Mouse (Mus musculus) midbrain, postnatal 0 days (tissue): ENCODE measurements around the gene Cryge. TPM values are rescaled to one million over a fixed set of nuclear protein-coding genes. Genes with fewer than 3 reads are reported as not detected.
"Not testable (repeated sequence)": the region's sequence is repeated elsewhere in the genome, so short reads cannot be mapped to it uniquely, and the experiment has no call there.

ENCODE experiments used
- ATAC-seq: fragments of 200-750 bp; cut with Nextera tagmentation; 2 replicates; pipeline ENCODE4 v1.8.0; 2017; ENCODE audit warnings: moderate number of reproducible peaks, mild to moderate bottlenecking, moderate TSS enrichment, moderate library complexity; ENCODE audit not compliant: low FRiP score
- DNase-seq: peaks from one replicate; pipeline ENCODE4 v3.0.0-alpha.2; 2015; ENCODE audit warnings: low spot score
- H3K27ac ChIP-seq: fragments of 300-500 bp; sonication (generic); 2 replicates; pipeline ENCODE4 v1.5.1; 2014; ENCODE audit warnings: low read depth, mild to moderate bottlenecking, low read length, mixed read lengths
- H3K27me3 ChIP-seq: fragments of 300-500 bp; sonication (generic); 2 replicates; pipeline ENCODE4 v1.6.1; 2014; ENCODE audit warnings: low read length, control low read depth, mixed read lengths; ENCODE audit not compliant: insufficient read depth
- H3K36me3 ChIP-seq: fragments of 300-500 bp; sonication (generic); 2 replicates; pipeline ENCODE4 v1.6.1; 2014; ENCODE audit warnings: low read length, control low read depth, mixed read lengths; ENCODE audit not compliant: insufficient read depth
- H3K4me1 ChIP-seq: fragments of 300-500 bp; sonication (generic); 2 replicates; pipeline ENCODE4 v1.6.1; 2014; ENCODE audit warnings: mild to moderate bottlenecking, control low read depth, antibody characterized with exemption, low read length, mixed read lengths; ENCODE audit not compliant: insufficient read depth
- H3K4me2 ChIP-seq: fragments of 300-500 bp; sonication (generic); 2 replicates; pipeline ENCODE4 v1.6.1; 2014; ENCODE audit warnings: low read depth, mild to moderate bottlenecking, low read length, mixed read lengths; ENCODE audit not compliant: poor library complexity, severe bottlenecking
- H3K4me3 ChIP-seq: fragments of 300-500 bp; sonication (generic); 2 replicates; pipeline ENCODE4 v1.5.1; 2014; ENCODE audit warnings: low read depth, mild to moderate bottlenecking, low read length, moderate library complexity
- H3K9ac ChIP-seq: fragments of 300-500 bp; sonication (generic); replicated peaks from 2 replicates; pipeline ENCODE4 v1.6.1; 2014; ENCODE audit warnings: mild to moderate bottlenecking, low read length, moderate library complexity, mixed read lengths; ENCODE audit not compliant: poor library complexity, severe bottlenecking
- H3K9me3 ChIP-seq: fragments of 300-500 bp; sonication (generic); 2 replicates; pipeline ENCODE4 v1.6.1; 2016; ENCODE audit warnings: low read length, control low read depth
- CTCF ChIP-seq: IDR thresholded peaks from 2 replicates; pipeline ENCODE4 v1.5.1; 2016; ENCODE audit warnings: antibody characterized with exemption, mild to moderate bottlenecking
- WGBS: fragments of 180-500 bp; shearing (Covaris S2); extraction: QIAGEN DNeasy Blood & Tissue Kit; methylation state at CpG from one replicate; pipeline ENCODE4 v1.1.7; 2014; 5-methylcytosine and 5-hydroxymethylcytosine counted together
- polyA plus RNA-seq: library from polyadenylated mRNA; unstranded; fragments of >200 nt; fragmentation: Nextera tagmentation; extraction: Ambion mirVana; gene quantifications from 2 replicates; pipeline ENCODE4 v1.2.1, GENCODE M21; 2015
- total RNA-seq: library from RNA; depleted of rRNA; stranded (reverse); fragments of >200 nt; gene quantifications from 2 replicates; pipeline ENCODE4 v1.2.3, GENCODE M21; 2014; rRNA removed

Cryge gene
- total RNA-seq (not detected in 2 replicates), polyA plus RNA-seq (not detected in 2 replicates)

GRCm38 (mm10) chr1:65050952-65051351, at the start of gene Cryge:
Cryge (minus strand) TSS chr1:65051149.
- H3K4me3 ChIP-seq, H3K27ac ChIP-seq, H3K4me1 ChIP-seq, H3K9me3 ChIP-seq, H3K4me2 ChIP-seq, H3K36me3 ChIP-seq, H3K9ac ChIP-seq, H3K27me3 ChIP-seq, ATAC-seq, DNase-seq: not testable (repeated sequence)
- 58% methylated on average over 9 of the region's 12 CpGs for WGBS

GRCm38 (mm10) chr1:65096953-65097352, 46.0 kb upstream of the Cryge start:
- H3K4me1 ChIP-seq, result no peaks in the 10 kb centered on the region
- ATAC-seq, result no peak
- H3K27ac ChIP-seq, result no peak overlapping the region
- H3K4me3 ChIP-seq, result no peak overlapping the region
- no peak overlapping the region for H3K9ac ChIP-seq
- H3K4me2 ChIP-seq, result no peak overlapping the region
- TF ChIP-seq CTCF, result no peak
- WGBS, result 85% methylated on average over 3 of the region's 3 CpGs
- no peaks in the 10 kb centered on the region for H3K27me3 ChIP-seq
- no peak for DNase-seq
- H3K9me3 ChIP-seq, result no peaks in the 10 kb centered on the region
- no peaks in the 10 kb centered on the region for H3K36me3 ChIP-seq

- H3K27me3 ChIP-seq, result no peaks in the 10 kb centered on the region
- ATAC-seq (no peak), DNase-seq (no peak)
- H3K9me3 ChIP-seq, result no peaks in the 10 kb centered on the region
- no peak overlapping the region for H3K4me3 ChIP-seq
- no peaks in the 10 kb centered on the region for H3K4me1 ChIP-seq
- no peak overlapping the region for H3K27ac ChIP-seq
- no peak overlapping the region for H3K4me2 ChIP-seq
- WGBS, result 91% methylated on average over 3 of the region's 3 CpGs
- H3K36me3 ChIP-seq, result no peaks in the 10 kb centered on the region
- no peak overlapping the region for H3K9ac ChIP-seq
- TF ChIP-seq CTCF, result no peak
Observed at GRCm38 (mm10) chr1:65091566-65091965, 40.6 kb upstream of the Cryge start.

DNA sequence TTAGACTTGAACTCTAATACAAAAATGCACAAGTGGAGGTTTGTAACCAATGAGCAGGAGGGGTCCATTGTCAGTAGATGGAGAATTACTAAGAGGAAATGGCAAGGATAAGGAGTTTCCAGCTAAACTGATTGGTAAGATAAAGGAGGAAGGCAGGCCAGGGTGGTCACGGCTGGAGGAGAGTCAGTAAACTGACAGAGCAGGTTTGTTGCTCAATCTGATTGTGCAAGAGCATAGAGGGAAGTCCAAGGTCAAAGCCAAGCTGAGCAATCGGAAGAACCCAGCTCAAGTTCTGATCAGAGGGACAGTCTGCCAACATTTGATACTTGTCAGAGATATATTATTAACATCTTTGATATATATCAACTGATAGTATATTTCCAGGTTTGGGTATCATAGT, 39.4 kb upstream of the Cryge start:
- WGBS, result 84% methylated on average over 2 of the region's 2 CpGs
- TF ChIP-seq CTCF, result no peak
- DNase-seq, result no peak

DNA sequence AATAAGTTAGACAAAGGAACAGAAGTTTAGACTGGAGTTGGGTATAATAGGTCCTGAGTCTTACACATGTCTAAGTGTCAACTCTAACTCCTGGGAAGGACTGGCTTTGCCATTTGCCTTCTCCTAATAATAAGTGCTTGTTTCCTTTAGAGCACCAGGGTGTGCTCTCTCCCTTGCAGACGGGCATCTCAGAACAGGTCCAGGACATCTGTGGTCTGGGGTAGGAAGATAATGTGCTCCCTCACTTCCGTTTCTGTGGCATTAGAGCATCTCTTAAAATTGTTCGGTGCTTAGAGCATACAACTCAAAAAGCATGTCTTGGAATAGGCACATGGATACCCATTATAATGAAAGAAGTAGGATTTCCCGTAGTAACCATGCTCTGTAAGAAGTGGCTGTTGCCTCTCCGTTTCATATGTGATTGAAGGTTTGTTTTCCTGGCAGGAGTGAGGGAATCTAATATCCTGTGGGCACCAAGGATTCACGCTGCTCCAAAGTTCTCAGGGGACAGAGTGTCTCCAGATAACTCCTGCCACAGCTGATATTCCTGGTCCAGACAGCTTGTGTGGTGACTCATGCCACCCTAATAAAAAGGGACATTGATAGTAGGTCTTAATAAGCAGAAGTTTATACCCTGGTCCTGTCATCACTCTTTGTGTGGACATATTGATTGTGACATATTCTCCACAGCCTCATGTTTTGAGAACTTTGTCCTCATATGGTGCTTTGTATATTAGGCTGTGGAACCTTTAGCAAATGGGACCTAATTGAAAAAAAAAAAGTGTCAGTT, 37.8 kb upstream of the Cryge start:
- Histone ChIP-seq H3K4me3 (no peak overlapping the region), H3K9ac (no peak overlapping the region), H3K27me3 (no peaks in the 10 kb centered on the region), H3K27ac (no peak overlapping the region), H3K4me2 (no peak overlapping the region), H3K9me3 (no peaks in the 10 kb centered on the region), H3K4me1 (no peaks in the 10 kb centered on the region), H3K36me3 (no peaks in the 10 kb centered on the region)
- no peak for TF ChIP-seq CTCF
- WGBS, result 83% methylated on average over 6 of the region's 6 CpGs
- ATAC-seq (no peak), DNase-seq (no peak)

More for the DNA sequence above, 39.4 kb upstream of the Cryge start:
- no peaks in the 10 kb centered on the region for H3K36me3 ChIP-seq
- H3K9me3 ChIP-seq, result no peaks in the 10 kb centered on the region
- no peaks in the 10 kb centered on the region for H3K27me3 ChIP-seq
- no peaks in the 10 kb centered on the region for H3K4me1 ChIP-seq
- H3K27ac ChIP-seq, result no peak overlapping the region
- H3K4me2 ChIP-seq, result no peak overlapping the region
- no peak for ATAC-seq
- no peak overlapping the region for H3K9ac ChIP-seq
- no peak overlapping the region for H3K4me3 ChIP-seq

DNA sequence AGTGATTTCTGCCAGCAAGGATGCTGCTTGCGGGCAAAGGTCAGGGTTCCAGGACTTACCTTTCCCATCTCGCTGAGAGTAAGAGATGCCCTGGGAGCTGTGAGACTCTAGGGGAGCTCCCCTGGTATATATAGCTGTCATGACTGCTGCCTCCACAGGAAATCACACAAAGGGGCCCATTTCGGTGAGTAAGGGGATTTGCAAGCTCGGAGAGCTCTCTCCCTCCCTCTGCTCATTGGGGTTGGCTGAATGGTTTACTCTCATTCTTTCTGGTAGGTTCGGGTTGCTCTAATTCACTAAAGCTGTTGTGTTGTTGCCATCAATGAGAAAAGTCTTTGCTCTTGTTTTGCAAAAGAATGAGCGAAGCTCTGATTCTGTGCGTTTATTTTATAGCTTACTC, 31.2 kb upstream of the Cryge start, which contains the start of gene Crygb:
Gene Crygb (minus strand): TSS at position 101 of the 400 bp plus-strand sequence.
- Histone ChIP-seq H3K4me3 (no peak within 1 kb of the TSS), H3K4me1 (no peaks in the 10 kb centered on the region), H3K27me3 (no peaks in the 10 kb centered on the region), H3K9me3 (no peaks in the 10 kb centered on the region), H3K27ac (no peak within 1 kb of the TSS), H3K36me3 (no peaks in the 10 kb centered on the region), H3K9ac (no peak within 1 kb of the TSS), H3K4me2 (no peak within 1 kb of the TSS)
- WGBS, result 32% methylated on average over 7 of the region's 7 CpGs
- ATAC-seq (no peak), DNase-seq (no peak)
- no peak for TF ChIP-seq CTCF
